Mouse (Mus musculus): Measurements from ENCODE around the gene 9530077C05Rik. TPM values are rescaled to one million over a fixed set of nuclear protein-coding genes. Genes with fewer than 3 reads are reported as not detected.

Gene 9530077C05Rik
- polyA plus RNA-seq, 1 experiment, result 0.13 TPM

- no peak overlapping the region for H3K4me3 ChIP-seq (ENCODE audit: insufficient read depth, low read length)
- TF ChIP-seq POLR2A (IDR thresholded peaks at IDR 0.05; ENCODE audit: borderline replicate concordance, low read depth, low read length) (no peak), CTCF (IDR thresholded peaks at IDR 0.05; ENCODE audit: low read depth, low read length) (no peak)
- no peak overlapping the region for H3K27ac ChIP-seq (ENCODE audit: insufficient read depth, low read depth, low read length)
- no peaks in the 10 kb centered on the region for H3K4me1 ChIP-seq (ENCODE audit: control insufficient read depth, insufficient read depth, low read length)
These were observed 57.6 kb downstream of the 9530077C05Rik start for GRCm38 (mm10) chr9:22468899-22469259.

- Histone ChIP-seq H3K4me3 (ENCODE audit: insufficient read depth, low read length) (peak within 1 kb of the TSS; percentile 44), H3K4me1 (ENCODE audit: control insufficient read depth, insufficient read depth, low read length) (no peaks in the 10 kb centered on the region), H3K27ac (ENCODE audit: insufficient read depth, low read depth, low read length) (no peak within 1 kb of the TSS)
- TF ChIP-seq POLR2A (IDR thresholded peaks at IDR 0.05; ENCODE audit: borderline replicate concordance, low read depth, low read length) (no peak), CTCF (IDR thresholded peaks at IDR 0.05; ENCODE audit: low read depth, low read length) (no peak)
These were observed 58.3 kb downstream of the 9530077C05Rik start, which contains the start of gene Rp9 for GRCm38 (mm10) chr9:22469643-22470042. Gene Rp9, minus strand, starts transcription at chr9:22469743.

GRCm38 (mm10) chr9:22475424-22475868 is 64.1 kb downstream of the 9530077C05Rik start, which contains the start of gene Bbs9:
Gene Bbs9, plus strand, starts transcription at chr9:22475715.
- Histone ChIP-seq H3K4me1 (ENCODE audit: control insufficient read depth, insufficient read depth, low read length) (peaks cover 6% of the 10 kb centered on the region), H3K27ac (ENCODE audit: insufficient read depth, low read depth, low read length) (no peak within 1 kb of the TSS), H3K4me3 (ENCODE audit: insufficient read depth, low read length) (peak within 1 kb of the TSS; percentile 78)
- no peak for TF ChIP-seq POLR2A (IDR thresholded peaks at IDR 0.05; ENCODE audit: borderline replicate concordance, low read depth, low read length)
- no peak for TF ChIP-seq CTCF (IDR thresholded peaks at IDR 0.05; ENCODE audit: low read depth, low read length)

DNA sequence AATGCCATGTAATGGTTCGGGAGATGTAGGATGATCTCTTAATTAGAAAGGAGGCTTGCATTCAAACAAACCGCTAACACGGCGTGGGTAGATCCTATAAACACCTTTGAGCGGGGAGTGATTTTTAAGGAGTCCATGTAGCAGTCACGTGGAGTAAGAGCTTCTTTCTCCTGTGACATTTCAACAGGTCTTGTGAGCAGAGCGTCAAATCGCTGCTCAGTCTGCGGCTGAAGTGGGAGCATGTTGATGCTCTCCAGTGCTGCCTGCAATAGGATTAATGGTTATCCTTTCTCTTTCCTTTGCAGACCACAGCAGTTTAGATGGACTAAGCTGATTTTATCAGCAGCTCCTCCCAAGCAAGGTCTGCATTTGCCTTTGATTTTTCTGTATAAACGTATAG is 65.0 kb downstream of the 9530077C05Rik start:
- Histone ChIP-seq H3K4me3 (ENCODE audit: insufficient read depth, low read length) (peak overlapping the region; percentile 78), H3K4me1 (ENCODE audit: control insufficient read depth, insufficient read depth, low read length) (peaks cover 6% of the 10 kb centered on the region), H3K27ac (ENCODE audit: insufficient read depth, low read depth, low read length) (no peak overlapping the region)
- TF ChIP-seq CTCF (IDR thresholded peaks at IDR 0.05; ENCODE audit: low read depth, low read length) (no peak), POLR2A (IDR thresholded peaks at IDR 0.05; ENCODE audit: borderline replicate concordance, low read depth, low read length) (no peak)

DNA sequence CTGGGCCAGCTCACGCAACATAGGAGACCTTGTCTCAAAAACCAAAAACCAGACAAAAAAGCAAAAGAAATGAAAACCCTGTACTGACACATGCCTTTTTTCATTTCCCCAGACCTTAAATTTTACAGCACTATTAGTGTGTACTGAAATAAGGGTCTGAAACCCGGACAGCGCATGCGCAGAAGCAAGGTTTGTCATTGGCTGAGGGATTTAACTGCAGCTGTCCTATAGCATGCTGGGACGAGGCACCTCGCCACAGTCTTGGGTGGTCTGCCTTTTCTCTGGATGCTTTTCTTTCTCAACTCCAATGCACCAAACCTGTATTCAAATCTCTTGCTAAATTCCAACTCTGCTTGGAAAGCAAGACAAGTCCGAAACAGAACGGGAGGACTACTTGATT is 67.6 kb downstream of the 9530077C05Rik start:
- no peak for TF ChIP-seq POLR2A (IDR thresholded peaks at IDR 0.05; ENCODE audit: borderline replicate concordance, low read depth, low read length)
- TF ChIP-seq CTCF (IDR thresholded peaks at IDR 0.05; ENCODE audit: low read depth, low read length), result no peak
- Histone ChIP-seq H3K4me3 (ENCODE audit: insufficient read depth, low read length) (no peak overlapping the region), H3K27ac (ENCODE audit: insufficient read depth, low read depth, low read length) (no peak overlapping the region), H3K4me1 (ENCODE audit: control insufficient read depth, insufficient read depth, low read length) (peaks cover 6% of the 10 kb centered on the region)

GRCm38 (mm10) chr9:22483866-22484561 is 72.7 kb downstream of the 9530077C05Rik start:
- no peaks in the 10 kb centered on the region for H3K4me1 ChIP-seq (ENCODE audit: control insufficient read depth, insufficient read depth, low read length)
- H3K27ac ChIP-seq (ENCODE audit: insufficient read depth, low read depth, low read length), result no peak overlapping the region
- TF ChIP-seq CTCF (IDR thresholded peaks at IDR 0.05; ENCODE audit: low read depth, low read length), result no peak
- TF ChIP-seq POLR2A (IDR thresholded peaks at IDR 0.05; ENCODE audit: borderline replicate concordance, low read depth, low read length), result no peak
- no peak overlapping the region for H3K4me3 ChIP-seq (ENCODE audit: insufficient read depth, low read length)

- H3K4me1 ChIP-seq (ENCODE audit: control insufficient read depth, insufficient read depth, low read length), result no peaks in the 10 kb centered on the region
- H3K4me3 ChIP-seq (ENCODE audit: insufficient read depth, low read length), result no peak overlapping the region
- H3K27ac ChIP-seq (ENCODE audit: insufficient read depth, low read depth, low read length), result no peak overlapping the region
- TF ChIP-seq POLR2A (IDR thresholded peaks at IDR 0.05; ENCODE audit: borderline replicate concordance, low read depth, low read length), result no peak
- no peak for TF ChIP-seq CTCF (IDR thresholded peaks at IDR 0.05; ENCODE audit: low read depth, low read length)
These were observed 73.4 kb downstream of the 9530077C05Rik start for GRCm38 (mm10) chr9:22484562-22485308.

DNA sequence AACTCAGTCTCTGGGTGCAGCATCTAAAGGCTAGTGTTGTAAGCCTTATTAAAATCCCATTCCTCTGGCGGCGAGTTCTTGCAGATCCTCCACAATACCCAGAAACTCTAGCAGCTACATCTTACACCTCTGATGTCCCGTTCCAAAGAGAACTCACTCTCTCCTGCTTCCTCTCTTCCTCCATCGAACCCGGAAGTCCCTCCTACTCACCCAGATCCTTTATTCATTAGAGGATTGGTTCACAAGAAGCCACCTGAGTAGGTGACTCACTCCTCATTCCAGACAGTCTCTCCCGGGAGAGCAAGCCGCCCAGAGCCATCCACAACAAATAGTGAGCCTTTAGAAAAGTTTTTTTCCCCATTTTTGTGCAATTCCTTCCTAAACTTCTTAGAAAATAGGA is 74.9 kb downstream of the 9530077C05Rik start:
- Histone ChIP-seq H3K27ac (ENCODE audit: insufficient read depth, low read depth, low read length) (no peak overlapping the region), H3K4me3 (ENCODE audit: insufficient read depth, low read length) (no peak overlapping the region), H3K4me1 (ENCODE audit: control insufficient read depth, insufficient read depth, low read length) (no peaks in the 10 kb centered on the region)
- no peak for TF ChIP-seq CTCF (IDR thresholded peaks at IDR 0.05; ENCODE audit: low read depth, low read length)
- no peak for TF ChIP-seq POLR2A (IDR thresholded peaks at IDR 0.05; ENCODE audit: borderline replicate concordance, low read depth, low read length)

- TF ChIP-seq POLR2A (IDR thresholded peaks at IDR 0.05; ENCODE audit: borderline replicate concordance, low read depth, low read length) (no peak), CTCF (IDR thresholded peaks at IDR 0.05; ENCODE audit: low read depth, low read length) (no peak)
- no peak overlapping the region for H3K4me3 ChIP-seq (ENCODE audit: insufficient read depth, low read length)
- H3K27ac ChIP-seq (ENCODE audit: insufficient read depth, low read depth, low read length), result no peak overlapping the region
- no peaks in the 10 kb centered on the region for H3K4me1 ChIP-seq (ENCODE audit: control insufficient read depth, insufficient read depth, low read length)
These were observed 77.7 kb downstream of the 9530077C05Rik start for GRCm38 (mm10) chr9:22488963-22489362.

Other genes starting within 250 kb of the 9530077C05Rik start
- not detected in 2 replicates for gene Zfp872, start 223.4 kb upstream of the 9530077C05Rik start, polyA plus RNA-seq (2012; ENCODE audit: insufficient read depth, insufficient read length, missing spikeins)
- gene Zfp809, start 185.8 kb upstream of the 9530077C05Rik start, polyA plus RNA-seq (2012; ENCODE audit: insufficient read depth, insufficient read length, missing spikeins), result 19.4 and 26.0 TPM in 2 replicates
- 0.31 TPM in 1 of 2 replicates, not detected in the other for gene Zfp599, start 151.6 kb upstream of the 9530077C05Rik start, polyA plus RNA-seq (2012; ENCODE audit: insufficient read depth, insufficient read length, missing spikeins)
- 10.7 TPM in 2 replicates for gene Zfp810, start 103.9 kb upstream of the 9530077C05Rik start, polyA plus RNA-seq (2012; ENCODE audit: insufficient read depth, insufficient read length, missing spikeins)
- 34.5 and 34.8 TPM in 2 replicates for gene Anln, start 22.3 kb upstream of the 9530077C05Rik start, polyA plus RNA-seq (2012; ENCODE audit: insufficient read depth, insufficient read length, missing spikeins)
- not detected in 2 replicates for gene Gm17545, start 42.8 kb downstream of the 9530077C05Rik start, polyA plus RNA-seq (2012; ENCODE audit: insufficient read depth, insufficient read length, missing spikeins)
- 65.4 and 89.1 TPM in 2 replicates for gene Rp9, start 58.2 kb downstream of the 9530077C05Rik start, polyA plus RNA-seq (2012; ENCODE audit: insufficient read depth, insufficient read length, missing spikeins)
- gene Bbs9, start 64.2 kb downstream of the 9530077C05Rik start, polyA plus RNA-seq (2012; ENCODE audit: insufficient read depth, insufficient read length, missing spikeins), result 13.4 and 14.5 TPM in 2 replicates